Mouse (Mus musculus): ENCODE results near the gene Scgb2b20. TPM values are rescaled to one million over a fixed set of nuclear protein-coding genes. Genes with fewer than 3 reads are reported as not detected.
"Not testable (repeated sequence)": the region's sequence is repeated elsewhere in the genome, so short reads cannot be mapped to it uniquely, and the experiment has no call there.

The Scgb2b20 gene
- total RNA-seq (2014; rRNA removed; ENCODE audit: low replicate concordance) (not detected in 2 replicates), polyA plus RNA-seq (2015; fragmentation: Nextera tagmentation; extraction: Ambion mirVana) (not detected in 2 replicates)

DNA sequence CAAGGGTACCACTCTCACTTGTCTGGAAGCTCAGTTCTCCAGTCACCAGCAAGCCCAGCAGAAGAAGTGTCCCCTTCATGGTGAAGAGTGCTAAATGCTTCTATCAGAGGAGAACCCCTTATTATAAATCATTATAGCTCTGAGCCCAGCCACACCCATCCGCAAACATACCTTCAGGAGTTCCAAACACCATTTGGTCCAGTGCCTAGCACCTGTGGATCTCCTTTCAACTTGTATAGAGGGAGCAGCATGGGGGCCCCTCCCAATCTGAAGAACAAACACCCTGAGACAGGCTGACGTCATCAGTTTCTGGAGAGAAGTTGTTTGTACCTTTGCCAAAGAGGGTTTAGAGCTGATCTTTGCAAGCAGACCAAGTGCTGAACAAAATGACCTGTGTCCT, at the start of gene Scgb2b20:
Gene Scgb2b20, minus strand, starts transcription at position 101 of the 400 bp plus-strand sequence.
- H3K4me1 ChIP-seq (ENCODE audit: control insufficient read depth, insufficient read depth); H3K27me3 ChIP-seq (ENCODE audit: control insufficient read depth, insufficient read depth, low read length); H3K9ac ChIP-seq (replicated peaks; ENCODE audit: low read depth, low read length); H3K4me3 ChIP-seq (ENCODE audit: low read depth, low read length); H3K36me3 ChIP-seq (replicated peaks; ENCODE audit: control insufficient read depth, insufficient read depth, low read length); H3K27ac ChIP-seq (ENCODE audit: low read depth); H3K4me2 ChIP-seq (ENCODE audit: low read depth, low read length); ATAC-seq (ENCODE audit: insufficient read depth, low read depth); H3K9me3 ChIP-seq (replicated peaks; ENCODE audit: control insufficient read depth, low read length); DNase-seq (ENCODE audit: low spot score): not testable (repeated sequence)
- 56% methylated on average over 2 of the region's 2 CpGs for WGBS

DNA sequence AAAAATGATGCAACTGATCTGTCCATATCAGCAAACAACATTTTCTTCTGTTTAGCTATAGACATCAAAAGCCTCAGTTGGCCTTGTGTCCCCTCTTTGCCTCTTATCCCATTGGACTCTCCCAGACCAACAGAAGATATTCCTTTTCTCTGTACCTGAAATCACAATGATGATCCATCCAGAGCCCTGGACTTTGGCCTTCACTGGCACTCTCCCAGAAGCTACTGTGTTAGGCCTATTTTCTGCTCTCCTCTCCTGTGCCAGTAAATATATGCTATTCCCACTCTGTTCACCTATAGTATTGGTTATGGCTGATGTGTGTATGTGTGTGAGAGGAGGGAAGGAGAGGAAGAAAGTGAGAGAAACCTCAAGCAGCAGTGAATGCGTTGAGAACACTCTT, 43.6 kb upstream of the Scgb2b20 start:
- WGBS = 35% methylated on average over 1 of the region's 1 CpGs
- H3K27ac ChIP-seq (ENCODE audit: low read depth); H3K9ac ChIP-seq (replicated peaks; ENCODE audit: low read depth, low read length): not testable (repeated sequence)

DNA sequence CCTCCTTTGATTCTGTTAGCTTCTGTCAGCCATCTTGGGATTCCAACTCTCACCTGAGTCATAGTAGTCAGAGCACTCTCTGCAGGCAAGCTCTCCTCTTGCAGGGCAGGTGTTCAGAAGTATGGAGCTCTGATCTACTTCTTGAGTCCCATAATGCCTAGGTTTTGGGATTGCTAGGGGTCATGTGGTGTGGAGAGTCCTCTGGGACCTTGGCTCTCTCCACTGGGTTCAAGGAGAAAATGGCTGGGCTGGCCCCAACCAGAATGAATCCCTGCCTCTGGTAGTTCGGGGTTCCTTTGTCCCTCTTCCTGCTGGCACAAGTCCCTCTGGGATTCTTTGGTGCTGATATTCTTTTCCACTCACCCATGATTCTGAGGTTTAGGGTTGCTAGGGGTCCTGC, 35.5 kb upstream of the Scgb2b20 start:
- Histone ChIP-seq H3K27ac (ENCODE audit: low read depth) (no peak overlapping the region), H3K4me1 (ENCODE audit: control insufficient read depth, insufficient read depth) (no peaks in the 10 kb centered on the region), H3K9ac (replicated peaks; ENCODE audit: low read depth, low read length) (no peak overlapping the region), H3K9me3 (replicated peaks; ENCODE audit: control insufficient read depth, low read length) (peaks cover 15% of the 10 kb centered on the region; the same call in 1 of the 2 replicates), H3K27me3 (ENCODE audit: control insufficient read depth, insufficient read depth, low read length) (no peaks in the 10 kb centered on the region), H3K36me3 (replicated peaks; ENCODE audit: control insufficient read depth, insufficient read depth, low read length) (no peaks in the 10 kb centered on the region), H3K4me2 (ENCODE audit: low read depth, low read length) (no peak overlapping the region), H3K4me3 (ENCODE audit: low read depth, low read length) (no peak overlapping the region)
- ATAC-seq (ENCODE audit: insufficient read depth, low read depth) = no peak
- no peak for TF ChIP-seq CTCF (IDR thresholded peaks at IDR 0.05; ENCODE audit: low read depth)
- no peak for TF ChIP-seq EP300 (IDR thresholded peaks at IDR 0.05; ENCODE audit: low read depth)
- no peak for DNase-seq (ENCODE audit: low spot score)
- WGBS = 50% methylated on average over 1 of the region's 1 CpGs

More for the DNA sequence above, 43.6 kb upstream of the Scgb2b20 start:
- H3K9me3 ChIP-seq (replicated peaks; ENCODE audit: control insufficient read depth, low read length); H3K27me3 ChIP-seq (ENCODE audit: control insufficient read depth, insufficient read depth, low read length); H3K4me1 ChIP-seq (ENCODE audit: control insufficient read depth, insufficient read depth); ATAC-seq (ENCODE audit: insufficient read depth, low read depth); H3K4me2 ChIP-seq (ENCODE audit: low read depth, low read length); DNase-seq (ENCODE audit: low spot score); H3K4me3 ChIP-seq (ENCODE audit: low read depth, low read length); H3K36me3 ChIP-seq (replicated peaks; ENCODE audit: control insufficient read depth, insufficient read depth, low read length): not testable (repeated sequence)

DNA sequence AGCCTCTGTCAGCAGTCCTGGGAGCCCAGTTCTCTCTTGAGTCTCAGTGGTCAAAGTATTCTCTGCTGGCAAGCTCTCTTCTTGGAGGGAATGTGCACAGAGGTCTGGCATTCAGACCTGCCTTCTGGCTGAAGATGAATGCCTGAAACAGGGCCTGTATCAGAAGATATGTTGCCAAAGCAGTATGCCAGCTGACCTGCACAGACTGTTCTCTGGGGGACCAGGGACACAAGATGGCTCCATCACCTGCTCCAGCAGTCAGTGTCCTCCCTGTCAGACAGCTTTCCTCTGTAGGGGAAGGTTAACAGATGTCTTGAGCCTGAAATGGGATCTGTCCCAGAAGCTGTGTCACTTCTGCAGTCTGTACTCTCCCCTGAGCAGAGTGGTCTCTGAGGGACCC, 33.6 kb upstream of the Scgb2b20 start:
- not testable (repeated sequence) for H3K27me3 ChIP-seq (ENCODE audit: control insufficient read depth, insufficient read depth, low read length); H3K27ac ChIP-seq (ENCODE audit: low read depth); H3K4me2 ChIP-seq (ENCODE audit: low read depth, low read length); DNase-seq (ENCODE audit: low spot score); H3K9ac ChIP-seq (replicated peaks; ENCODE audit: low read depth, low read length); H3K4me1 ChIP-seq (ENCODE audit: control insufficient read depth, insufficient read depth); H3K36me3 ChIP-seq (replicated peaks; ENCODE audit: control insufficient read depth, insufficient read depth, low read length); H3K4me3 ChIP-seq (ENCODE audit: low read depth, low read length); ATAC-seq (ENCODE audit: insufficient read depth, low read depth)
- H3K9me3 ChIP-seq (replicated peaks; ENCODE audit: control insufficient read depth, low read length) = peaks cover 15% of the 10 kb centered on the region; the same call in 1 of the 2 replicates

DNA sequence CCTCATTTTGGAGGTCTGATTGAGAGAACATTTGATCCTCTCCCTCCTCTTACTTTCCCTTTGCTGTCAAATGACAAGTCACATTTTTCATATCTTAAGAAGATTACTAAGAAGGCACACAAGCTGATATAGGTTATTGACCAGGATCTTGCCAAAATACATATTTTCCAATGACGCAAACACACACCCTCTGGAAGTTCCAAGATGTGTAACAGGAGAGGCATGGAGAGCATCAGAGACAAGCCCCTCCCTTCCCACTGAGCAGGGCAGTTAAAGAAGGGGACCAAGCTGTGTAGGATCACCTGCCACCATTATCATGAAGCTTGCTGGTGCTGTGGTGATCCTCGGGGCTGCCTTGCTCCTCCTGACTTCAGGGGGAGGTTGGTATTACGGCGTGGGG, 6.8 kb upstream of the Scgb2b20 start, which contains the start of gene Scgb1b20:
Gene Scgb1b20, plus strand, starts transcription at position 301 of the 400 bp plus-strand sequence.
- not testable (repeated sequence) for ATAC-seq (ENCODE audit: insufficient read depth, low read depth); DNase-seq (ENCODE audit: low spot score); H3K36me3 ChIP-seq (replicated peaks; ENCODE audit: control insufficient read depth, insufficient read depth, low read length); H3K9ac ChIP-seq (replicated peaks; ENCODE audit: low read depth, low read length); H3K4me1 ChIP-seq (ENCODE audit: control insufficient read depth, insufficient read depth); H3K4me3 ChIP-seq (ENCODE audit: low read depth, low read length); H3K9me3 ChIP-seq (replicated peaks; ENCODE audit: control insufficient read depth, low read length); H3K27me3 ChIP-seq (ENCODE audit: control insufficient read depth, insufficient read depth, low read length); H3K4me2 ChIP-seq (ENCODE audit: low read depth, low read length); H3K27ac ChIP-seq (ENCODE audit: low read depth)
- WGBS = 50% methylated on average over 4 of the region's 4 CpGs

Other genes starting within 250 kb of the Scgb2b20 start
- not detected in 2 replicates for gene Scgb2b18, start 192.5 kb downstream of the Scgb2b20 start, total RNA-seq (2014; rRNA removed; ENCODE audit: low replicate concordance)
- gene Scgb2b18, start 192.5 kb downstream of the Scgb2b20 start, polyA plus RNA-seq (2015; fragmentation: Nextera tagmentation; extraction: Ambion mirVana) = not detected in 2 replicates
- gene Scgb1b18, start 180.8 kb downstream of the Scgb2b20 start, total RNA-seq (2014; rRNA removed; ENCODE audit: low replicate concordance) = not detected in 2 replicates
- gene Scgb1b18, start 180.8 kb downstream of the Scgb2b20 start, polyA plus RNA-seq (2015; fragmentation: Nextera tagmentation; extraction: Ambion mirVana) = not detected in 2 replicates
- not detected in 2 replicates for gene Scgb2b19, start 86.0 kb downstream of the Scgb2b20 start, total RNA-seq (2014; rRNA removed; ENCODE audit: low replicate concordance)
- gene Scgb2b19, start 86.0 kb downstream of the Scgb2b20 start, polyA plus RNA-seq (2015; fragmentation: Nextera tagmentation; extraction: Ambion mirVana) = not detected in 2 replicates
- gene Scgb1b19, start 79.0 kb downstream of the Scgb2b20 start, total RNA-seq (2014; rRNA removed; ENCODE audit: low replicate concordance) = not detected in 2 replicates
- not detected in 2 replicates for gene Scgb1b19, start 79.0 kb downstream of the Scgb2b20 start, polyA plus RNA-seq (2015; fragmentation: Nextera tagmentation; extraction: Ambion mirVana)
- gene Scgb1b20, start 6.9 kb upstream of the Scgb2b20 start, total RNA-seq (2014; rRNA removed; ENCODE audit: low replicate concordance) = not detected in 2 replicates
- gene Scgb1b20, start 6.9 kb upstream of the Scgb2b20 start, polyA plus RNA-seq (2015; fragmentation: Nextera tagmentation; extraction: Ambion mirVana) = not detected in 2 replicates
- not detected in 2 replicates for gene Scgb2b21, start 154.1 kb upstream of the Scgb2b20 start, total RNA-seq (2014; rRNA removed; ENCODE audit: low replicate concordance)
- not detected in 2 replicates for gene Scgb2b21, start 154.1 kb upstream of the Scgb2b20 start, polyA plus RNA-seq (2015; fragmentation: Nextera tagmentation; extraction: Ambion mirVana)

Measured in heart, postnatal 0 days (tissue).